Mouse (Mus musculus) kidney, postnatal 4 days (tissue): ENCODE results near the gene Amz1.
A peak's percentile ranks its signal among the peaks of the same experiment; 100 is the strongest.

Source experiments
- DNase-seq, 2 experiments: peaks; one replicate each; pipeline ENCODE4 v3.0.0; 2021; ENCODE audit warnings: mixed read lengths in 2 of 2

Gene Amz1

GRCm38 (mm10) chr5:140726062-140726839 is 2.3 kb downstream of the Amz1 start:
- DNase-seq = no peak

GRCm38 (mm10) chr5:140726946-140727740 is 3.2 kb downstream of the Amz1 start:
- DNase-seq = no peak

- DNase-seq = no peak
These were observed 7.3 kb downstream of the Amz1 start for GRCm38 (mm10) chr5:140731040-140731797.

- no peak for DNase-seq
These were observed 8.3 kb downstream of the Amz1 start for GRCm38 (mm10) chr5:140732195-140732594.

GRCm38 (mm10) chr5:140733336-140733735 is 9.4 kb downstream of the Amz1 start:
- no peak for DNase-seq

GRCm38 (mm10) chr5:140735297-140735696 is 11.4 kb downstream of the Amz1 start:
- DNase-seq = peak; percentile 46 to 60

GRCm38 (mm10) chr5:140736166-140736565 is 12.2 kb downstream of the Amz1 start:
- DNase-seq = no peak

- DNase-seq = peak; percentile 32 to 58
These were observed 15.9 kb downstream of the Amz1 start for GRCm38 (mm10) chr5:140739813-140740212.

GRCm38 (mm10) chr5:140741040-140741439 is 17.1 kb downstream of the Amz1 start:
- peak; percentile 57 to 64 for DNase-seq

GRCm38 (mm10) chr5:140741877-140742276 is 17.9 kb downstream of the Amz1 start:
- DNase-seq = no peak

- DNase-seq = peak in 1 of 2 experiments; percentile 42
These were observed 19.8 kb downstream of the Amz1 start for GRCm38 (mm10) chr5:140743706-140744131.

GRCm38 (mm10) chr5:140748425-140748824 is 24.5 kb downstream of the Amz1 start:
- peak; percentile 32 to 59 for DNase-seq

- DNase-seq = peak; percentile 88 to 91
These were observed 25.3 kb downstream of the Amz1 start for GRCm38 (mm10) chr5:140749062-140749875.

- peak; percentile 59 to 64 for DNase-seq
These were observed 27.0 kb downstream of the Amz1 start for GRCm38 (mm10) chr5:140750925-140751324.

- no peak for DNase-seq
These were observed 28.1 kb downstream of the Amz1 start for GRCm38 (mm10) chr5:140752041-140752440.

- DNase-seq = no peak
These were observed 28.7 kb downstream of the Amz1 start for GRCm38 (mm10) chr5:140752639-140753038.

GRCm38 (mm10) chr5:140753223-140753622 is 29.3 kb downstream of the Amz1 start:
- DNase-seq = no peak

- no peak for DNase-seq
These were observed 34.9 kb downstream of the Amz1 start for GRCm38 (mm10) chr5:140758864-140759263.

- DNase-seq = no peak
These were observed 38.6 kb downstream of the Amz1 start for GRCm38 (mm10) chr5:140762540-140762939.

- DNase-seq = peak in 1 of 2 experiments; percentile 41
These were observed 41.1 kb downstream of the Amz1 start for GRCm38 (mm10) chr5:140764921-140765613.

GRCm38 (mm10) chr5:140766566-140766965 is 42.6 kb downstream of the Amz1 start:
- no peak for DNase-seq
